Mouse (Mus musculus): ENCODE data around the gene Rps18.
A peak's percentile ranks its signal among the peaks of the same experiment; 100 is the strongest.

DNA sequence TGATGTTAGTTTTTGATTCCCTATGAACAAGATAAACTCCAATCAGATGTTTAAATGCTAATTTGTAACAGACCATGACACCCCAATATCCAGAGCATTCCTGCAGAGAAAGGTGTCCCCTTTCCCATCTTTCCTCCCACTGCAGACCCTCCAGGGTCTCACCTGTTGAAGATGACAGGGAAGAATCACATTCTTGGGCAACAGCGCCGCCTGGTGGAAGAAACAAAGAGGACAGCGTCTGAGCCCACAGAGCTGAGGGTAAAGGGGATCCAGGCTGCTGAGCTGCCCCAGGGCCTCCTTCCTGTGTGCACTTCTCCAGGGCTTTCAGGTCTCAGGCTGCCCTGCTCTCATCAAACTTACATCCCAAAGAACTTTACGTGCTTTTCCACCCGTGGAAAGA is 47.6 kb upstream of the Rps18 start:
- TF ChIP-seq CTCF (conservative IDR thresholded peaks at IDR 0.05; ENCODE audit: low read length) (peak; percentile 96), POU5F1 (IDR thresholded peaks at IDR 0.05; ENCODE audit: borderline replicate concordance, low read length) (no peak), NANOG (IDR thresholded peaks at IDR 0.05; ENCODE audit: borderline replicate concordance, low read length) (no peak)

Measured in E14TG2a.4 (cell line).